Mouse (Mus musculus): ENCODE results near the gene Rasa3. TPM values are rescaled to one million over a fixed set of nuclear protein-coding genes. Genes with fewer than 3 reads are reported as not detected.

Gene Rasa3
- polyA plus RNA-seq, 1 experiment from 2014 or later, result 27.7 TPM

DNA sequence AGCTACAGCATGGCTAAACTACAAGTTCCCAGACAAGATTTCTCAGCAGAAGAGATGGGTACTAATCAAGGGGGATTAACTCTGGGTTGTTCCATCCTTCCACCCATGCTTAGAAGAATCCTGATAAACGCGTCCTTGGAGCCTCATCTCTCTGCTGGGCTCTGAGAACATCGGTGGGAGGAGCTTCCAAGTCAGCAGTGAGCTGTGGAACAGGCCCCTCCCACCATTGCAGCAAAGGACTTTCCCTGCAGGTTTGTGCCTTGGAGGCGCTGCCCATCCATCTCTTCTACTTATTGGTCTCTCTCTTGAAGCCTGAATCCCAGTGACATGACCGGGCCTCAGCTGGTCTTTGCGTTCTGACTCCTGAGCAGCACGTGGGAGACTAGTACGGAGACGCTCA lies 36.2 kb downstream of the Rasa3 start:
- ATAC-seq (replicated peaks), result no peak; the same call in 1 of the 2 replicates
- Histone ChIP-seq H3K4me2 (no peak overlapping the region), H3K9ac (no peak overlapping the region), H3K4me1 (peaks cover 24% of the 10 kb centered on the region), H3K27ac (peak overlapping the region; percentile 20; the same call in 1 of the 2 replicates), H3K4me3 (no peak overlapping the region), H3K27me3 (replicated peaks) (no peaks in the 10 kb centered on the region), H3K36me3 (replicated peaks) (no peaks in the 10 kb centered on the region), H3K9me3 (no peaks in the 10 kb centered on the region)
- 69% methylated on average over 9 of the region's 9 CpGs for WGBS

- Histone ChIP-seq H3K36me3 (replicated peaks) (no peaks in the 10 kb centered on the region), H3K4me2 (no peak overlapping the region), H3K27me3 (replicated peaks) (no peaks in the 10 kb centered on the region), H3K4me1 (peaks cover 20% of the 10 kb centered on the region), H3K27ac (peak overlapping the region; percentile 53), H3K4me3 (no peak overlapping the region), H3K9ac (no peak overlapping the region), H3K9me3 (no peaks in the 10 kb centered on the region)
- no peak for ATAC-seq (replicated peaks)
- WGBS, result 39% methylated on average over 9 of the region's 9 CpGs
Measured at GRCm38 (mm10) chr8:13640452-13640883, 36.9 kb downstream of the Rasa3 start.

DNA sequence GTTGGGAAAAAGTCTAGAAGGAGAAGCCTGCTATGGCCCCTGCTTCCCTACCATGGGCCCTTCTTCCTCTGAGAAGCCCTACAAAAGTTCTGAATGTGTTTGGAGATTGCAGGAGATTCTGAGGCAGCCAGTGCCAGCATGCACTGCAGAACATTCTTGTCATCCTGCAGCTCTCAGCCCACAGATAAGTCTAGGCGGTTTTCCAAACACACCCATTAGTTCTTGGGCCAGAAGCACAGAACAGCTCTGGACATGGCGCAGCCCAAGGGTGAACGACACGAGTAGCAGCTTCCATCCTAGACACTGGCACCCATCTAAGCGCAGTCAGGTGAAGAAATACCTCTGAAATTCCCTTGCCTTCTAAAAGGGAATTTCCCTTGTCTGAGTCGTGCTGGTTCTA lies 44.3 kb downstream of the Rasa3 start:
- H3K4me3 ChIP-seq, result no peak overlapping the region
- no peaks in the 10 kb centered on the region for H3K27me3 ChIP-seq (replicated peaks)
- H3K9ac ChIP-seq, result no peak overlapping the region
- ATAC-seq (replicated peaks), result no peak
- no peaks in the 10 kb centered on the region for H3K36me3 ChIP-seq (replicated peaks)
- no peaks in the 10 kb centered on the region for H3K9me3 ChIP-seq
- 93% methylated on average over 6 of the region's 6 CpGs for WGBS
- no peak overlapping the region for H3K4me2 ChIP-seq
- H3K4me1 ChIP-seq, result no peaks in the 10 kb centered on the region
- no peak overlapping the region for H3K27ac ChIP-seq

DNA sequence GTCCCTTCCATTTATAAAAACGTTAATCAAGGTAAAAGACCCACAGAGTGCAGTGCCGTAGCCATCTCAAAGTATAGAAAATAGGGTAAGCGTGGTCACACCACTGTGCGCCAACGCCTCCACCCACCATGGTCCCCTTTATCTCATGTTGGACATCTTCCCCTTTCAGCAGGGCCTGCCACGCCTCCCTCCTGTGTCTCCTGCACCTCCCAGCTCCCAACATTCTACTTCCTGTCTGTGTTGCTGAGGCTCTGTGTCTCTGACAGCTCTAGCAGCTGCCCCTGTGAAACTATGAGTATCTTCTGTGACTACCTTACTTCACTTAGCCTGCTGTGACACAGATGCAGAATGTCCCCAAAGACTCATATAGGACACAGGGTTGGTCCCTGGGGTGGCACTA lies 45.1 kb downstream of the Rasa3 start:
- Histone ChIP-seq H3K9ac (no peak overlapping the region), H3K36me3 (replicated peaks) (no peaks in the 10 kb centered on the region), H3K9me3 (no peaks in the 10 kb centered on the region), H3K27ac (no peak overlapping the region), H3K4me3 (no peak overlapping the region), H3K4me1 (no peaks in the 10 kb centered on the region), H3K4me2 (no peak overlapping the region), H3K27me3 (replicated peaks) (no peaks in the 10 kb centered on the region)
- WGBS, result 96% methylated on average over 6 of the region's 6 CpGs
- no peak for ATAC-seq (replicated peaks)

DNA sequence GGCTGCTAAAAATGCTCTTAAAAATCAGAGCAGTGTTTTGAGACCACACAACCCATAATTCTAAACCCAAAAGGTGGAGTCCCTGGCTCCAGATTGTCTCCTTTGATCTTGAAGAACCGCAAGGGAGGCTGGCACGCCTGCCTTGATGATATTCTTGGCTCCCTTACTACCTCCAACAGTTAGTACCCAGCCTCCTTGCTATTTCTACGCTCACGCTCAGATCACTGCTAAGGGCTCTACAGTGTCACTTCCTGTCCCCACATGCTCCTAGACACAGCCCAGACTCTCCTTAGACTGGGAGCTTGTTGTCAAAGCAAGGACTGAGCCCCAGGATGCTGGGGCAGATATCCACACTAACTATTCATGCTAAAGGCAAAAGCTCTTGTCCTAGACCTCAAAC lies 46.6 kb downstream of the Rasa3 start:
- Histone ChIP-seq H3K27me3 (replicated peaks) (no peaks in the 10 kb centered on the region), H3K36me3 (replicated peaks) (no peaks in the 10 kb centered on the region), H3K4me3 (no peak overlapping the region), H3K9me3 (no peaks in the 10 kb centered on the region), H3K4me2 (no peak overlapping the region), H3K9ac (no peak overlapping the region), H3K27ac (no peak overlapping the region), H3K4me1 (no peaks in the 10 kb centered on the region)
- ATAC-seq (replicated peaks), result no peak
- WGBS, result 87% methylated on average over 4 of the region's 4 CpGs

GRCm38 (mm10) chr8:13630171-13630570 lies 47.2 kb downstream of the Rasa3 start:
- H3K27ac ChIP-seq, result no peak overlapping the region
- WGBS, result 76% methylated on average over 5 of the region's 5 CpGs
- H3K4me2 ChIP-seq, result no peak overlapping the region
- H3K4me3 ChIP-seq, result no peak overlapping the region
- no peaks in the 10 kb centered on the region for H3K36me3 ChIP-seq (replicated peaks)
- no peaks in the 10 kb centered on the region for H3K4me1 ChIP-seq
- no peaks in the 10 kb centered on the region for H3K27me3 ChIP-seq (replicated peaks)
- no peak for ATAC-seq (replicated peaks)
- H3K9ac ChIP-seq, result no peak overlapping the region
- H3K9me3 ChIP-seq, result no peaks in the 10 kb centered on the region

DNA sequence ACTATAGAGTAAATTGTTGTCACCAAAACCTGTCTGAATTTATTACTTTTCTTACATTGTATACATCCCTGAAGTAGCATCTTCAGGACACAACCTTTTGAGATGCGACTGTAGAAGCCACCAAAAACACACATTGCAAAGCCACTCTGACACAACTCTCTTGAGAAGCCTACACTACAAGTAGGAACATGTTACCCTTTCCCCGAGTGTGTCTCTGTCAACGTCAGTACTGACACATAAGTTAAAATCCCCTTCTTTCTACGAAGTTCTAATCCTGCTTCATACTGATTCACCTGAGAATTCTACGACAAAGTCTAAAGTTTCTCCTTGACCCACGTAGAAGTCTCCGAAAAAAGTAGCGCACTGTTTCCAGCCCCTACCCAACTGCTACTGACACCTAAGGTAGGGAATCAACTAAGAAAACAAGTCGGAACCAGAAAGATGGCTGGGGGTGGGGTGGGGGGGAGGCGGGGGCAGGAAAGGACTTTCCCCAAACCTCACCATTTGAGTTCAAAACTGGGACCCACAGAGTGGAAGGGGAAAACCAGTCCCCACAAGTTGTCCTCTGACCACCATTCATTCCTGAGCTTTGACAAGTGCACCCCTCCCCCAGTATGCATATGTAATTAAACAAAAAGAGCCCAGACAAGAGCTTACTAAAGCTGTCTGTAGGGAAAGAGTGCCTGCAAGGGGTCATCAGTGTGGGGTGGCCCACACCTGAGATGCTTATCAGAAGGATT lies 47.9 kb downstream of the Rasa3 start:
- Histone ChIP-seq H3K4me1 (peaks cover 5% of the 10 kb centered on the region), H3K4me2 (no peak overlapping the region), H3K9me3 (no peaks in the 10 kb centered on the region), H3K36me3 (replicated peaks) (no peaks in the 10 kb centered on the region), H3K27me3 (replicated peaks) (no peaks in the 10 kb centered on the region), H3K9ac (no peak overlapping the region), H3K4me3 (no peak overlapping the region), H3K27ac (no peak overlapping the region)
- ATAC-seq (replicated peaks), result no peak
- WGBS, result 90% methylated on average over 10 of the region's 10 CpGs

DNA sequence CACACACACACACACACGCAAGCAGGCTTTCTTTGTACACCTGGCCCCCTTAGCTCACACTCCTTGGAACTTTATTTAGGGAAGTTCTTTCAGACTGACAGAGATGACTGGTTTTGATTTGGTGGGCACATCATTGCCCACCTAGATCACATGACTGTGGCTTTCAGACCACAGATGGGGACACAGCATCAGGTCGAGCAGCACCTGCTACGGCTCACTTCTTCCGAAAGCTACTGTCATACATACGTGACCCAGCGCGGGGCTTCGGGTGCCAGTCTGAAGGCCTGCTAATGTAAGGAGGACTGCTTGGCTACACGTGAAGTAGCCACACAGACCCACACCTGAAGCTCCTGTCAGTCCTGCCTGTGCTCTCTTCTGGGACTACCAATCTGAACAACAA lies 49.3 kb downstream of the Rasa3 start:
- no peak for ATAC-seq (replicated peaks)
- WGBS, result 93% methylated on average over 9 of the region's 9 CpGs
- Histone ChIP-seq H3K36me3 (replicated peaks) (no peaks in the 10 kb centered on the region), H3K9me3 (no peaks in the 10 kb centered on the region), H3K9ac (no peak overlapping the region), H3K4me2 (no peak overlapping the region), H3K27ac (no peak overlapping the region), H3K4me3 (no peak overlapping the region), H3K4me1 (peaks cover 19% of the 10 kb centered on the region), H3K27me3 (replicated peaks) (no peaks in the 10 kb centered on the region)

DNA sequence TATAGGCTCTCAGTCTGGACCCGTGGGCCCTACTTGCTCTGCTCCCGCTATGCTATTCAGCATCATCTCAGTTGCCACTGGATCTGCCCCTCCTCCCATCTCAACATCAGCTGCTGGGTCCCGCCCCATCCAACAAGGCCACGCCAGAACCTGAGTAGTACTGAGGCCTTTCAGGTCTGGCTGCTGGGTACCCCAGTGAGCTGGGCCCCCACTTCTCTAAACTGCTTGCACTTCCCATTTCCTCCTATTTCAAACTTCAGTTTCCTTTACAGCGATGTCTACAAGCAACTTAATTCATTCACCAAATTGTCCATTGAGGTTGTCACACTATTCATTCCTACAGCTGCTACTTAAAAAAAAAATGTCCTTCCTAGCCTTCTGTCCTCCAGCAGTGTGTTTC lies 49.8 kb downstream of the Rasa3 start:
- WGBS, result 97% methylated on average over 5 of the region's 5 CpGs
- no peak for ATAC-seq (replicated peaks)
- Histone ChIP-seq H3K9me3 (no peaks in the 10 kb centered on the region), H3K9ac (no peak overlapping the region), H3K4me3 (no peak overlapping the region), H3K4me1 (peaks cover 22% of the 10 kb centered on the region), H3K27ac (no peak overlapping the region), H3K27me3 (replicated peaks) (no peaks in the 10 kb centered on the region), H3K36me3 (replicated peaks) (no peaks in the 10 kb centered on the region), H3K4me2 (no peak overlapping the region)

DNA sequence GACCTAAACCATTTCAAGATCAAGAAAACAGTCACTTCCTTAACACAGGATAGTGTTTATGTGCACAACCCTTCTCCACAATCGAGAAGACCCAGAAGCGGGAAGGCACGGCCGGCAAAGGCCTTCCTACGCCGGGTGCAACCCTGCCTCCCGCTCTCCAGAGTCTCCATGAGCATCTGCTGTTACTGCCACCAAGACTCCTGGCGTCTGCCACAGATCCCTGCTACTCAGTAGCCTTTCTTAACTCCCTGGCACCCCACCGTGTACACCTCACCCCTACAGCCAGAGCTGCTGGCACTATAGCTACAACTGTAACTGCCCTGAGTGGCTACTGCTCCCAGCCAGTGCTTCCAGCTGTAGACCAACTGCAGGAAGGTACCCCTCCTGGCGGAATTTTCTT lies 51.3 kb downstream of the Rasa3 start:
- Histone ChIP-seq H3K27me3 (replicated peaks) (no peaks in the 10 kb centered on the region), H3K27ac (no peak overlapping the region), H3K9me3 (no peaks in the 10 kb centered on the region), H3K4me2 (no peak overlapping the region), H3K36me3 (replicated peaks) (no peaks in the 10 kb centered on the region), H3K4me3 (no peak overlapping the region), H3K4me1 (peaks cover 22% of the 10 kb centered on the region), H3K9ac (no peak overlapping the region)
- 84% methylated on average over 10 of the region's 10 CpGs for whole genome bisulfite sequencing
- ATAC-seq (replicated peaks), result no peak

GRCm38 (mm10) chr8:13625281-13625970 lies 52.0 kb downstream of the Rasa3 start:
- ATAC-seq (replicated peaks), result no peak
- Histone ChIP-seq H3K27me3 (replicated peaks) (no peaks in the 10 kb centered on the region), H3K27ac (peak overlapping the region; percentile 76), H3K36me3 (replicated peaks) (no peaks in the 10 kb centered on the region), H3K4me3 (no peak overlapping the region), H3K4me2 (no peak overlapping the region), H3K4me1 (peaks cover 22% of the 10 kb centered on the region), H3K9me3 (no peaks in the 10 kb centered on the region), H3K9ac (no peak overlapping the region)
- 87% methylated on average over 5 of the region's 5 CpGs for WGBS

GRCm38 (mm10) chr8:13624863-13625262 lies 52.5 kb downstream of the Rasa3 start:
- Histone ChIP-seq H3K4me1 (peaks cover 22% of the 10 kb centered on the region), H3K4me2 (no peak overlapping the region), H3K36me3 (replicated peaks) (no peaks in the 10 kb centered on the region), H3K9me3 (no peaks in the 10 kb centered on the region), H3K27me3 (replicated peaks) (no peaks in the 10 kb centered on the region), H3K9ac (no peak overlapping the region), H3K27ac (peak overlapping the region; percentile 76), H3K4me3 (no peak overlapping the region)
- no peak for ATAC-seq (replicated peaks)
- WGBS, result 61% methylated on average over 11 of the region's 11 CpGs

DNA sequence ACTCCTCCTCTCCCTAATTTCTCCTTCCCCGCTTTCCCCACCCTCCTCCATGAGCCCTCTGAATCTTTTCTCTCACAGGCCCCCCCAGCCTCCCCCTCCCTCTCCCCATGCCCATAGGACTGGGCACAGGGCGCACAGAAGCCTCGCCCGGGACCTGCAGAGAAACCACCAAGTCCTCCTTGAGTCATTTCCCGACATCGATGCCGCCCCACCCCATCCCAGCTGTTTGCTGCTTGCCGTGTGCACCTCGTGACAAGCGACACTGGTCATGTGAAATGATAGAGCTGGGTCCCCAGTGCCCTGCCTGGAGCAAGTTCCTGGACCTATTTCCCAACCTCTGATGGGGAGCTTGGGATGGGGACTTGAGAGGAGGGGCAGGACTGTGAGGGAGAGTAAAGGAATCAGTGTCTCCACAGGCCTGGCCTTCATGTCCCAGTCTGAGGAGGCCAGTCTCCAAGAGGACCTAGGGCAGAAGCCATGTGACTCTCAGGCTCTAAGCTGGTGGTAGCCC lies 53.4 kb downstream of the Rasa3 start:
- 38% methylated on average over 10 of the region's 10 CpGs for WGBS

More for the DNA sequence above, 53.4 kb downstream of the Rasa3 start:
- peak overlapping the region; percentile 76 for H3K27ac ChIP-seq
- H3K9me3 ChIP-seq, result no peaks in the 10 kb centered on the region
- H3K4me3 ChIP-seq, result no peak overlapping the region
- H3K27me3 ChIP-seq (replicated peaks), result no peaks in the 10 kb centered on the region
- ATAC-seq (replicated peaks), result peak; percentile 68
- H3K36me3 ChIP-seq (replicated peaks), result no peaks in the 10 kb centered on the region
- peaks cover 22% of the 10 kb centered on the region for H3K4me1 ChIP-seq
- H3K4me2 ChIP-seq, result no peak overlapping the region
- H3K9ac ChIP-seq, result no peak overlapping the region

All from midbrain, embryonic 15.5 days (tissue).